Mouse (Mus musculus): ENCODE measurements around the gene Ralgds. TPM values are rescaled to one million over a fixed set of nuclear protein-coding genes. Genes with fewer than 3 reads are reported as not detected.

Ralgds gene
- polyA plus RNA-seq, 1 experiment from 2014 or later, result 24.4 TPM

DNA sequence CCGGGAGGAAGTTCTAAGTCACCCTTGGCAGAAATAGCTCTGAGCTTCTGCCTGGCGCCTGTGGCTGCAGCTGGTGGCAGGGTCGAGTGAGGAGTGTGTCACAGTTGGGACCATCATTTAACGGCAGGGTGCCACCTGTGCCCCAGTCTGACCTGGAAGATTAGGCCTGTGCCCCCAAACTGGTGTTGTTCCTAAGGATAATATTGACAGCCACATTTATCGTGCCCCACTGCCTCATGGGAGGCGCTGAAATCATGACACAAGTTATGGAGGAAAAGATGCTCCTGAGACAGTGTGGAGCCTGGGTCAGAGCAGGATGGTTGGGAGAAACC is 86.6 kb downstream of the Ralgds start:
- H3K9me3 ChIP-seq (ENCODE audit: low read length), result no peaks in the 10 kb centered on the region
- ATAC-seq (no peak), DNase-seq (ENCODE audit: low spot score) (no peak)
- no peaks in the 10 kb centered on the region for H3K36me3 ChIP-seq (ENCODE audit: insufficient read depth, low read length)
- H3K4me3 ChIP-seq (ENCODE audit: low read depth, low read length), result no peak overlapping the region
- no peak overlapping the region for H3K27ac ChIP-seq (ENCODE audit: low read length)
- no peak overlapping the region for H3K9ac ChIP-seq (replicated peaks; ENCODE audit: low read depth)
- no peak overlapping the region for H3K4me2 ChIP-seq (replicated peaks; ENCODE audit: low read depth, low read length)
- TF ChIP-seq EP300 (IDR thresholded peaks at IDR 0.05), result no peak
- TF ChIP-seq CTCF (IDR thresholded peaks at IDR 0.05), result no peak
- H3K27me3 ChIP-seq (replicated peaks; ENCODE audit: insufficient read depth, low read length), result no peaks in the 10 kb centered on the region
- H3K4me1 ChIP-seq (ENCODE audit: insufficient read depth, low read depth, low read length), result no peaks in the 10 kb centered on the region
- 62% methylated on average over 6 of the region's 6 CpGs for WGBS

- H3K27ac ChIP-seq (ENCODE audit: low read length), result no peak overlapping the region
- H3K9ac ChIP-seq (replicated peaks; ENCODE audit: low read depth), result no peak overlapping the region
Observed at GRCm38 (mm10) chr2:28601720-28602590, 89.0 kb downstream of the Ralgds start.

More at GRCm38 (mm10) chr2:28601720-28602590, 89.0 kb downstream of the Ralgds start:
- DNase-seq (ENCODE audit: low spot score) (no peak), ATAC-seq (no peak)
- TF ChIP-seq CTCF (IDR thresholded peaks at IDR 0.05) (no peak), EP300 (IDR thresholded peaks at IDR 0.05) (no peak)
- Histone ChIP-seq H3K4me3 (ENCODE audit: low read depth, low read length) (no peak overlapping the region), H3K36me3 (ENCODE audit: insufficient read depth, low read length) (no peaks in the 10 kb centered on the region), H3K27me3 (replicated peaks; ENCODE audit: insufficient read depth, low read length) (no peaks in the 10 kb centered on the region), H3K9me3 (ENCODE audit: low read length) (no peaks in the 10 kb centered on the region), H3K4me1 (ENCODE audit: insufficient read depth, low read depth, low read length) (no peaks in the 10 kb centered on the region), H3K4me2 (replicated peaks; ENCODE audit: low read depth, low read length) (no peak overlapping the region)
- 39% methylated on average over 12 of the region's 12 CpGs for WGBS

Other genes with a start within 250 kb of the Ralgds start
- gene Ppp1r26, start 66.3 kb upstream of the Ralgds start, polyA plus RNA-seq (2015; fragmentation: Nextera tagmentation; extraction: Ambion mirVana), result 1.6 and 2.4 TPM in 2 replicates
- 13.5 and 18.3 TPM in 2 replicates for gene 1700007K13Rik, start 46.8 kb upstream of the Ralgds start, polyA plus RNA-seq (2015; fragmentation: Nextera tagmentation; extraction: Ambion mirVana)
- gene Mrps2, start 45.1 kb upstream of the Ralgds start, polyA plus RNA-seq (2015; fragmentation: Nextera tagmentation; extraction: Ambion mirVana), result 20.8 and 21.8 TPM in 2 replicates
- gene Gbgt1, start 16.2 kb upstream of the Ralgds start, polyA plus RNA-seq (2015; fragmentation: Nextera tagmentation; extraction: Ambion mirVana), result 1.2 and 1.4 TPM in 2 replicates
- 5.8 and 6.1 TPM in 2 replicates for gene Gm10134, start 7.0 kb upstream of the Ralgds start, polyA plus RNA-seq (2015; fragmentation: Nextera tagmentation; extraction: Ambion mirVana)
- gene Cel, start 50.3 kb downstream of the Ralgds start, polyA plus RNA-seq (2015; fragmentation: Nextera tagmentation; extraction: Ambion mirVana), result 0.46 TPM in 1 of 2 replicates, not detected in the other
- 15.8 and 18.9 TPM in 2 replicates for gene Gtf3c5, start 70.6 kb downstream of the Ralgds start, polyA plus RNA-seq (2015; fragmentation: Nextera tagmentation; extraction: Ambion mirVana)
- gene Gfi1b, start 108.9 kb downstream of the Ralgds start, polyA plus RNA-seq (2015; fragmentation: Nextera tagmentation; extraction: Ambion mirVana), result 0.94 and 1.0 TPM in 2 replicates
- 7.3 and 8.7 TPM in 2 replicates for gene Tsc1, start 128.1 kb downstream of the Ralgds start, polyA plus RNA-seq (2015; fragmentation: Nextera tagmentation; extraction: Ambion mirVana)
- gene Spaca9, start 186.6 kb downstream of the Ralgds start, polyA plus RNA-seq (2015; fragmentation: Nextera tagmentation; extraction: Ambion mirVana), result 21.2 and 26.3 TPM in 2 replicates
- 8.7 and 10.9 TPM in 2 replicates for gene Ak8, start 187.0 kb downstream of the Ralgds start, polyA plus RNA-seq (2015; fragmentation: Nextera tagmentation; extraction: Ambion mirVana)